Mouse (Mus musculus) G1E (cell line): ENCODE results near the gene Sart3.

Source experiments
- CTCF ChIP-seq: IDR thresholded peaks from 2 replicates; pipeline ENCODE4 v1.5.1; 2012; ENCODE audit warnings: low read depth, low read length, inconsistent platforms, mixed read lengths
- GATA1 ChIP-seq: IDR thresholded peaks from 2 replicates; pipeline ENCODE4 v1.6.1; 2012; ENCODE audit warnings: borderline replicate concordance, low read length, inconsistent platforms, mixed read lengths
- POLR2AphosphoS5 ChIP-seq: IDR thresholded peaks from 2 replicates; pipeline ENCODE4 v1.6.1; 2012; ENCODE audit warnings: low read depth, low read length, inconsistent platforms; ENCODE audit not compliant: insufficient replicate concordance

GRCm38 (mm10) chr5:113732182-113732581, 40.1 kb downstream of the Sart3 start:
- TF ChIP-seq CTCF (no peak), GATA1 (no peak), POLR2AphosphoS5 (no peak)
